Mouse (Mus musculus) brain, embryonic 14.5 days (tissue): Measurements from ENCODE around the gene Rbp7.

Source experiments
- CTCF ChIP-seq: fragments of 200-500 bp; IDR thresholded peaks from 2 replicates; pipeline ENCODE4 v1.5.1; 2012; ENCODE audit warnings: inconsistent platforms, mild to moderate bottlenecking, moderate library complexity, borderline replicate concordance; ENCODE audit not compliant: insufficient read depth, insufficient read length; ENCODE audit errors: extremely low read depth
- POLR2A ChIP-seq: fragments of 200-500 bp; IDR thresholded peaks from 2 replicates; pipeline ENCODE4 v1.6.1; 2012; ENCODE audit warnings: mild to moderate bottlenecking, inconsistent platforms, borderline replicate concordance; ENCODE audit not compliant: poor library complexity, insufficient read depth, insufficient read length, severe bottlenecking; ENCODE audit errors: extremely low read depth

- TF ChIP-seq CTCF (no peak), POLR2A (no peak)
Observed at GRCm38 (mm10) chr4:149457831-149458430, 3.2 kb upstream of the Rbp7 start.
